Mouse (Mus musculus): ENCODE measurements around the gene Tesk2.
"Not testable (repeated sequence)": the region's sequence is repeated elsewhere in the genome, so short reads cannot be mapped to it uniquely, and the experiment has no call there.

Tesk2 gene

GRCm38 (mm10) chr4:116720343-116721097 is at the start of gene Tesk2:
TSS of gene Tesk2 (plus strand) at chr4:116720948.
- peak; percentile 100 for DNase-seq (ENCODE audit: low spot score)

GRCm38 (mm10) chr4:116672785-116673184 is 48.0 kb upstream of the Tesk2 start:
- DNase-seq (ENCODE audit: low spot score), result no peak

- not testable (repeated sequence) for DNase-seq (ENCODE audit: low spot score)
Measured at GRCm38 (mm10) chr4:116674761-116675160, 46.0 kb upstream of the Tesk2 start.

GRCm38 (mm10) chr4:116676027-116676426 is 44.7 kb upstream of the Tesk2 start:
- no peak for DNase-seq (ENCODE audit: low spot score)

GRCm38 (mm10) chr4:116677808-116678207 is 42.9 kb upstream of the Tesk2 start:
- DNase-seq (ENCODE audit: low spot score), result no peak

GRCm38 (mm10) chr4:116679141-116679540 is 41.6 kb upstream of the Tesk2 start:
- DNase-seq (ENCODE audit: low spot score), result no peak

GRCm38 (mm10) chr4:116680521-116680920 is 40.2 kb upstream of the Tesk2 start:
- DNase-seq (ENCODE audit: low spot score), result not testable (repeated sequence)

- no peak for DNase-seq (ENCODE audit: low spot score)
Measured at GRCm38 (mm10) chr4:116683957-116684356, 36.8 kb upstream of the Tesk2 start.

GRCm38 (mm10) chr4:116684665-116685064 is 36.1 kb upstream of the Tesk2 start:
- DNase-seq (ENCODE audit: low spot score), result no peak

GRCm38 (mm10) chr4:116685402-116686061 is 35.2 kb upstream of the Tesk2 start, which contains the start of gene Prdx1:
TSS of gene Prdx1 (plus strand) at chr4:116685544.
- DNase-seq (ENCODE audit: low spot score), result peak; percentile 95

GRCm38 (mm10) chr4:116687041-116687440 is 33.7 kb upstream of the Tesk2 start:
- no peak for DNase-seq (ENCODE audit: low spot score)

GRCm38 (mm10) chr4:116689309-116689876 is 31.4 kb upstream of the Tesk2 start:
- DNase-seq (ENCODE audit: low spot score), result no peak

GRCm38 (mm10) chr4:116692146-116692545 is 28.6 kb upstream of the Tesk2 start:
- DNase-seq (ENCODE audit: low spot score), result no peak

- DNase-seq (ENCODE audit: low spot score), result no peak
Measured at GRCm38 (mm10) chr4:116693785-116694184, 27.0 kb upstream of the Tesk2 start.

GRCm38 (mm10) chr4:116698693-116699342 is 21.9 kb upstream of the Tesk2 start:
- DNase-seq (ENCODE audit: low spot score), result no peak

- no peak for DNase-seq (ENCODE audit: low spot score)
Measured at GRCm38 (mm10) chr4:116700964-116701363, 19.8 kb upstream of the Tesk2 start.

GRCm38 (mm10) chr4:116703804-116704203 is 16.9 kb upstream of the Tesk2 start:
- DNase-seq (ENCODE audit: low spot score), result peak; percentile 84

GRCm38 (mm10) chr4:116707666-116708065 is 13.1 kb upstream of the Tesk2 start:
- no peak for DNase-seq (ENCODE audit: low spot score)

- DNase-seq (ENCODE audit: low spot score), result peak; percentile 98
Measured at GRCm38 (mm10) chr4:116708201-116708764, 12.5 kb upstream of the Tesk2 start, which contains the start of the genes Mmachc and Ccdc163. TSS of gene Mmachc (minus strand) at chr4:116708406. TSS of gene Ccdc163 (plus strand) at chr4:116708509.

- DNase-seq (ENCODE audit: low spot score), result no peak
Measured at GRCm38 (mm10) chr4:116708791-116709390, 11.9 kb upstream of the Tesk2 start.

GRCm38 (mm10) chr4:116710154-116710553 is 10.6 kb upstream of the Tesk2 start:
- DNase-seq (ENCODE audit: low spot score), result no peak

GRCm38 (mm10) chr4:116712536-116712935 is 8.2 kb upstream of the Tesk2 start:
- DNase-seq (ENCODE audit: low spot score), result no peak
